Mouse (Mus musculus): ENCODE measurements around the gene Bace2.

The Bace2 gene

GRCm38 (mm10) chr16:97356499-97357187 is at the start of gene Bace2:
Gene Bace2 (plus strand): TSS chr16:97356742.
- peak; percentile 51 for DNase-seq (ENCODE audit: low spot score)

- DNase-seq (ENCODE audit: low spot score): no peak
Observed at GRCm38 (mm10) chr16:97307594-97307993, 48.9 kb upstream of the Bace2 start.

- no peak for DNase-seq (ENCODE audit: low spot score)
Observed at GRCm38 (mm10) chr16:97309796-97310569, 46.6 kb upstream of the Bace2 start.

GRCm38 (mm10) chr16:97310570-97310846 is 46.0 kb upstream of the Bace2 start:
- DNase-seq (ENCODE audit: low spot score): no peak

- peak; percentile 56 for DNase-seq (ENCODE audit: low spot score)
Observed at GRCm38 (mm10) chr16:97312960-97313686, 43.4 kb upstream of the Bace2 start.

GRCm38 (mm10) chr16:97321576-97321975 is 35.0 kb upstream of the Bace2 start:
- no peak for DNase-seq (ENCODE audit: low spot score)

GRCm38 (mm10) chr16:97322604-97323003 is 33.9 kb upstream of the Bace2 start:
- no peak for DNase-seq (ENCODE audit: low spot score)

GRCm38 (mm10) chr16:97325975-97326374 is 30.6 kb upstream of the Bace2 start:
- no peak for DNase-seq (ENCODE audit: low spot score)

GRCm38 (mm10) chr16:97328602-97329001 is 27.9 kb upstream of the Bace2 start:
- no peak for DNase-seq (ENCODE audit: low spot score)

- DNase-seq (ENCODE audit: low spot score): no peak
Observed at GRCm38 (mm10) chr16:97353013-97353412, 3.5 kb upstream of the Bace2 start.

GRCm38 (mm10) chr16:97354632-97355031 is 1.9 kb upstream of the Bace2 start:
- no peak for DNase-seq (ENCODE audit: low spot score)

GRCm38 (mm10) chr16:97357188-97357821 is 763 bp downstream of the Bace2 start:
- DNase-seq (ENCODE audit: low spot score): peak; percentile 6

GRCm38 (mm10) chr16:97362231-97362888 is 5.8 kb downstream of the Bace2 start:
- DNase-seq (ENCODE audit: low spot score): no peak

- no peak for DNase-seq (ENCODE audit: low spot score)
Observed at GRCm38 (mm10) chr16:97366141-97366540, 9.6 kb downstream of the Bace2 start.

GRCm38 (mm10) chr16:97370258-97370657 is 13.7 kb downstream of the Bace2 start:
- no peak for DNase-seq (ENCODE audit: low spot score)

GRCm38 (mm10) chr16:97387955-97388354 is 31.4 kb downstream of the Bace2 start:
- DNase-seq (ENCODE audit: low spot score): no peak

- DNase-seq (ENCODE audit: low spot score): no peak
Observed at GRCm38 (mm10) chr16:97391289-97391688, 34.7 kb downstream of the Bace2 start.

GRCm38 (mm10) chr16:97391701-97392384 is 35.3 kb downstream of the Bace2 start:
- DNase-seq (ENCODE audit: low spot score): no peak

GRCm38 (mm10) chr16:97396436-97396835 is 39.9 kb downstream of the Bace2 start:
- DNase-seq (ENCODE audit: low spot score): no peak

- DNase-seq (ENCODE audit: low spot score): no peak
Observed at GRCm38 (mm10) chr16:97397945-97398531, 41.5 kb downstream of the Bace2 start.

GRCm38 (mm10) chr16:97399991-97400390 is 43.4 kb downstream of the Bace2 start:
- no peak for DNase-seq (ENCODE audit: low spot score)
